Mouse (Mus musculus) activated CD4-positive, CD25-positive, alpha-beta regulatory T cell, adult 9 weeks (primary cell): Measurements from ENCODE around the gene Olfr645. TPM values are rescaled to one million over a fixed set of nuclear protein-coding genes. Genes with fewer than 3 reads are reported as not detected.

ENCODE experiments used
- polyA plus RNA-seq: library from polyadenylated mRNA; unstranded; fragments of 100-300 nt; shearing (Covaris generic); gene quantifications from one replicate; pipeline ENCODE4 v1.2.1, GENCODE M21; 2017

Gene Olfr645
- polyA plus RNA-seq: not detected

GRCm38 (mm10) chr7:104085365-104085764, at the start of gene Olfr645:
Olfr645 (minus strand) TSS chr7:104085465.

GRCm38 (mm10) chr7:104129726-104130125, 44.5 kb upstream of the Olfr645 start, which contains the start of gene Ubqln5:
Ubqln5 (minus strand) TSS chr7:104129826.

DNA sequence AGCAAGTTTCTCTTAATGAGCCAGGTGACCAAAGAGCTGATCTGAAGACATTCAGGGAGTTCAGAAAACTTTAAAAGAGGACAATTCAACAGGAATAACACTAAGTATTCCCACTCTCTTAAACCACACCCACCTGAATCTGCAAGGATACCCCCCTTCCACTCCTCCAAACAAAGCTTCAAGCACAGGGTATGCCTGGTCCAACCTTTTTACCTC, 19.4 kb upstream of the Olfr645 start, which contains the start of gene Olfr646:
Olfr646 (plus strand) TSS at position 117 of the 216 bp plus-strand sequence.

GRCm38 (mm10) chr7:104071769-104072168, 13.5 kb downstream of the Olfr645 start, which contains the start of gene Olfr644:
Olfr644 (minus strand) TSS chr7:104071869.

DNA sequence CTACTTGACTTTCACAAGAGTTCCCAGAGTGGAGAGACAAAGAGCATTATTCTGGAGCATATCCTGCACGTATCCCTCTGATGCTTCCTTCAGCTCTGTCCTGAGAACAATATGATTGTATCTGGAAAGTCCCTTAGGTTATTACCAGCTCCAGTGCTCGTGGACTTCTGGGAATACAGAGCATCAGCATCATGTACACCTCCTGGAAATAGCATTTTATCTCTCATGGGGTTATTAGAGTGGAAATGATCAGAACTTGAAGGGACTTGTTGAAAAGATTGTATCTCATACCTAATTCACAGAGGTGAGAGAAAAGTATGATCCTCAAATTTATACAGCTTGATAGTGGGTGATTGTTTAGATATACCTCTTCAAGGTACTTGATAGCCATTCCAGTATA, 23.9 kb downstream of the Olfr645 start, which contains the start of gene 4930516K23Rik:
4930516K23Rik (minus strand) TSS at position 101 of the 400 bp plus-strand sequence.

GRCm38 (mm10) chr7:104052566-104052965, 32.7 kb downstream of the Olfr645 start, which contains the start of gene Olfr642:
Olfr642 (minus strand) TSS chr7:104052666.

GRCm38 (mm10) chr7:104035145-104035544, 50.1 kb downstream of the Olfr645 start, which contains the start of gene Olfr641:
Olfr641 (plus strand) TSS chr7:104035445.

Other genes with a start within 250 kb of the Olfr645 start
- not detected for gene Hbb-bh2, start 244.9 kb downstream of the Olfr645 start, polyA plus RNA-seq
- gene Hbb-bh1, start 242.3 kb downstream of the Olfr645 start, polyA plus RNA-seq: not detected
- gene Hbb-y, start 232.2 kb downstream of the Olfr645 start, polyA plus RNA-seq: not detected
- not detected for gene Olfr66, start 199.2 kb downstream of the Olfr645 start, polyA plus RNA-seq
- not detected for gene Olfr64, start 191.0 kb downstream of the Olfr645 start, polyA plus RNA-seq
- gene Olfr65, start 182.0 kb downstream of the Olfr645 start, polyA plus RNA-seq: not detected
- not detected for gene Olfr631, start 156.6 kb downstream of the Olfr645 start, polyA plus RNA-seq
- not detected for gene Olfr632, start 151.1 kb downstream of the Olfr645 start, polyA plus RNA-seq
- gene Olfr633, start 141.0 kb downstream of the Olfr645 start, polyA plus RNA-seq: not detected
- 0.04 TPM for gene Olfr635, start 114.3 kb downstream of the Olfr645 start, polyA plus RNA-seq
- gene Olfr638, start 86.7 kb downstream of the Olfr645 start, polyA plus RNA-seq: not detected
- not detected for gene Olfr639, start 68.2 kb downstream of the Olfr645 start, polyA plus RNA-seq
- not detected for gene Olfr640, start 59.9 kb downstream of the Olfr645 start, polyA plus RNA-seq
- not detected for gene Olfr641, start 50.0 kb downstream of the Olfr645 start, polyA plus RNA-seq
- not detected for gene Olfr642, start 32.8 kb downstream of the Olfr645 start, polyA plus RNA-seq
- gene 4930516K23Rik, start 24.0 kb downstream of the Olfr645 start, polyA plus RNA-seq: not detected
- gene Olfr644, start 13.6 kb downstream of the Olfr645 start, polyA plus RNA-seq: not detected
- gene Olfr646, start 19.4 kb upstream of the Olfr645 start, polyA plus RNA-seq: not detected
- gene Ubqln5, start 44.4 kb upstream of the Olfr645 start, polyA plus RNA-seq: not detected
- gene Olfr643, start 51.9 kb upstream of the Olfr645 start, polyA plus RNA-seq: not detected
- not detected for gene Ubqln3, start 57.8 kb upstream of the Olfr645 start, polyA plus RNA-seq
- not detected for gene Ubqlnl, start 65.1 kb upstream of the Olfr645 start, polyA plus RNA-seq
- not detected for gene Olfm5, start 79.4 kb upstream of the Olfr645 start, polyA plus RNA-seq
- gene Olfr648, start 97.9 kb upstream of the Olfr645 start, polyA plus RNA-seq: not detected
- not detected for gene Olfr649, start 110.5 kb upstream of the Olfr645 start, polyA plus RNA-seq
- 2.1 TPM for gene Trim6, start 133.3 kb upstream of the Olfr645 start, polyA plus RNA-seq
- gene Trim34a, start 159.0 kb upstream of the Olfr645 start, polyA plus RNA-seq: 64.7 TPM
- gene Trim5, start 202.6 kb upstream of the Olfr645 start, polyA plus RNA-seq: 34.7 TPM
- 143 TPM for gene Trim12a, start 230.0 kb upstream of the Olfr645 start, polyA plus RNA-seq
- 1.1 TPM for gene Trim34b, start 244.0 kb upstream of the Olfr645 start, polyA plus RNA-seq